Mouse (Mus musculus): ENCODE measurements around the gene Trdn. TPM values are rescaled to one million over a fixed set of nuclear protein-coding genes. Genes with fewer than 3 reads are reported as not detected.

Gene Trdn
- polyA plus RNA-seq, 1 experiment from 2014 or later = 0.11 TPM

DNA sequence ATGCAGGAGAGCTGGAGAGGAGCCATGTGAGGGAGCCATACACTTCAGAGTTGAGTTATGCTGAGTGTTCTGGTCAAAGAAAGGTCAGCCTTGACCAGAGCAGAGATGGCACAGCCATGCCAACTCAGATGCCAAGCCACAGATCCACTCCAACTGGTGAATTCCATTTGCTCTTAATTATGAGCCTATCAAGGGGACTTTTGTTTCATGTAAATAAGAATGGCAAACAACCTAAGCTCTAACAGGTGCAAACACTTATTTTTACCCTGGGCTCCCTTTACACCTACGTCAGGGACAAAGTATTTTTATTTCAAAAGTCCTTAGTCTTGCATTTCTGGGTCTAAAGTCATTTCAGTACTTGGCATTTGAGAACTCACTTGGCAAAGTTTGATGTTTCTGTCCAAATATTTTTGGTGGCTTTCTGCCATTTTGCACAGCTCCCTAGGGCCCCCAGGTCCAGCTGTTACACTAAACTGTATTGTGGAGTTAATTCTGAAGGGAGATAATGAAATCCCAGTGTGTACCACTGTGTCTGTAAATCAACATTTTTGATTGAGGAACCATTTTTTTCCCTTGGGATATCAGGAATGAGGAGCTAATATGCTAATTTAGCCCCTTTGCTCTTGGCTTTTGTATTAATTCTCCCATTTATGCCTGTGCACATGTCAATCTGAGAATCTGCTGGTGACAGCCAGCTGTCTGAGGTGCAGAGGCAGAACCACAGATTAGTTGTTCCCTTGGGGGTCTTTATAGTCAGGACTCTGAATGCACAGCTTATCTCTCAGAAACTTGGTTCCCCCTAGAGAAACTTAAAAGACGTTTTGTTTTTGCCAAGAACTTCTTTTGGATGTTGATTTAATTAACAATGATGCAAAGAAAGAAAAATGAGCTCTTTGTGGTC is 99.6 kb downstream of the Trdn start:
- no peak overlapping the region for H3K9ac ChIP-seq (replicated peaks)
- H3K4me1 ChIP-seq = peaks cover 7% of the 10 kb centered on the region; the same call in 1 of the 2 replicates
- H3K27ac ChIP-seq (replicated peaks) = no peak overlapping the region
- H3K27me3 ChIP-seq = no peaks in the 10 kb centered on the region
- 34% methylated on average over 2 of the region's 2 CpGs for WGBS
- no peak overlapping the region for H3K4me2 ChIP-seq (replicated peaks)
- H3K36me3 ChIP-seq = no peaks in the 10 kb centered on the region
- H3K4me3 ChIP-seq = no peak overlapping the region
- H3K9me3 ChIP-seq = no peaks in the 10 kb centered on the region
- ATAC-seq (ENCODE audit: low FRiP score, low read depth) = peak; percentile 66; the same call in 1 of the 2 replicates

GRCm38 (mm10) chr10:33189031-33189430 is 108.7 kb downstream of the Trdn start:
- H3K36me3 ChIP-seq = no peaks in the 10 kb centered on the region
- H3K4me1 ChIP-seq = no peaks in the 10 kb centered on the region
- H3K4me2 ChIP-seq (replicated peaks) = no peak overlapping the region
- no peak overlapping the region for H3K9ac ChIP-seq (replicated peaks)
- ATAC-seq (ENCODE audit: low FRiP score, low read depth) = no peak
- WGBS = 72% methylated on average over 1 of the region's 1 CpGs
- H3K27me3 ChIP-seq = no peaks in the 10 kb centered on the region
- no peaks in the 10 kb centered on the region for H3K9me3 ChIP-seq
- no peak overlapping the region for H3K4me3 ChIP-seq
- H3K27ac ChIP-seq (replicated peaks) = no peak overlapping the region

GRCm38 (mm10) chr10:33195919-33196318 is 115.6 kb downstream of the Trdn start:
- no peaks in the 10 kb centered on the region for H3K36me3 ChIP-seq
- WGBS = 0% methylated on average over 1 of the region's 1 CpGs
- no peaks in the 10 kb centered on the region for H3K9me3 ChIP-seq
- no peaks in the 10 kb centered on the region for H3K4me1 ChIP-seq
- H3K27ac ChIP-seq (replicated peaks) = no peak overlapping the region
- no peak overlapping the region for H3K4me3 ChIP-seq
- ATAC-seq (ENCODE audit: low FRiP score, low read depth) = no peak
- no peak overlapping the region for H3K9ac ChIP-seq (replicated peaks)
- H3K4me2 ChIP-seq (replicated peaks) = no peak overlapping the region
- H3K27me3 ChIP-seq = no peaks in the 10 kb centered on the region

- no peak; the same call in 1 of the 2 replicates for ATAC-seq (ENCODE audit: low FRiP score, low read depth)
- 88% methylated on average over 1 of the region's 1 CpGs for WGBS
These were observed 117.9 kb downstream of the Trdn start for GRCm38 (mm10) chr10:33198257-33198656.

DNA sequence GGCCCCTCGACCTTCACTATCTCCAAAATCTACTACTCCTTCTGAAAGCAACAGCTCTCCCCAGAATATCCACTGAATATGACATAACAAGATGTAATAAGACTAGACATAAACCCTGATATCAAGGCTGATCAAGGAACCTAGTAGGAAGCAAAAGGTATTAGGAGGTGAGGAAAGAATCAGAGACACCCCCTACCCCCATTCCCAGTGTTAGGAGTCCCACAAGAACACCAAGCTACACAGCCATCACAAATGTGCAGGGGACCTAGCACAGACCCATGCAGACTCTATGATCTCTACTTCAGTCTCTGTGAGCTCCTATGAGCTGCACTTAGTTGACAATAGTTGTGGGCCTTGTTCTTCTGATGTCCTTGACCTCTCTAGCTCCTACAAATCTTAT is 130.1 kb downstream of the Trdn start:
- Histone ChIP-seq H3K27me3 (no peaks in the 10 kb centered on the region), H3K36me3 (no peaks in the 10 kb centered on the region), H3K4me3 (no peak overlapping the region), H3K4me2 (replicated peaks) (no peak overlapping the region), H3K27ac (replicated peaks) (no peak overlapping the region), H3K9me3 (no peaks in the 10 kb centered on the region), H3K9ac (replicated peaks) (no peak overlapping the region), H3K4me1 (no peaks in the 10 kb centered on the region)
- no peak for ATAC-seq (ENCODE audit: low FRiP score, low read depth)
- WGBS = 86% methylated on average over 1 of the region's 1 CpGs

More at GRCm38 (mm10) chr10:33198257-33198656, 117.9 kb downstream of the Trdn start:
- Histone ChIP-seq H3K9ac (replicated peaks) (no peak overlapping the region), H3K9me3 (no peaks in the 10 kb centered on the region), H3K27me3 (no peaks in the 10 kb centered on the region), H3K27ac (replicated peaks) (no peak overlapping the region), H3K4me3 (no peak overlapping the region), H3K4me1 (no peaks in the 10 kb centered on the region), H3K36me3 (no peaks in the 10 kb centered on the region), H3K4me2 (replicated peaks) (no peak overlapping the region)

DNA sequence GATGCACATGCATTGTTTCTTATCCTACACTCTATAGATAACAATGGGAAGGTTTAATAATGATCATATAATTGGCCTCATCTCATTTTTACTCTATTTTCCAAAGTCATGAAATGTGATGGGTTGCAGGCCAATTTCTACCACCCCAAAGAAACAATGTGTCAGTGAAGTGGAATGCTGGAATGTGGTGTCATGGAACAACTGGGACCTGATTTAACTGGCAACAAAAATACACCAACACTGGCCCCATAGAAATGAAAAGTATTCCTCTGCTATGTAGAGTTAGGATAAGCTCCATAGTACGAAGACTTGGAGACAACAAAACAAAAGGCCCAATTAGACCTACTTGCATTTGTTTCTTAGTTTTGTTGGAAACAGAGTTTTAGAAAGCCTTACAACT is 173.6 kb downstream of the Trdn start:
- H3K27ac ChIP-seq (replicated peaks) = no peak overlapping the region
- H3K9ac ChIP-seq (replicated peaks) = no peak overlapping the region
- no peak overlapping the region for H3K4me2 ChIP-seq (replicated peaks)
- H3K9me3 ChIP-seq = no peaks in the 10 kb centered on the region
- no peak overlapping the region for H3K4me3 ChIP-seq
- 82% methylated on average over 1 of the region's 1 CpGs for WGBS
- no peaks in the 10 kb centered on the region for H3K36me3 ChIP-seq
- H3K4me1 ChIP-seq = no peaks in the 10 kb centered on the region
- H3K27me3 ChIP-seq = no peaks in the 10 kb centered on the region
- ATAC-seq (ENCODE audit: low FRiP score, low read depth) = no peak

- H3K4me2 ChIP-seq (replicated peaks) = no peak overlapping the region
- H3K4me3 ChIP-seq = no peak overlapping the region
- H3K27ac ChIP-seq (replicated peaks) = no peak overlapping the region
- ATAC-seq (ENCODE audit: low FRiP score, low read depth) = no peak
- no peaks in the 10 kb centered on the region for H3K9me3 ChIP-seq
- 85% methylated on average over 1 of the region's 1 CpGs for WGBS
- no peak overlapping the region for H3K9ac ChIP-seq (replicated peaks)
- H3K36me3 ChIP-seq = no peaks in the 10 kb centered on the region
- H3K27me3 ChIP-seq = no peaks in the 10 kb centered on the region
- no peaks in the 10 kb centered on the region for H3K4me1 ChIP-seq
These were observed 175.8 kb downstream of the Trdn start for GRCm38 (mm10) chr10:33256202-33256601.

GRCm38 (mm10) chr10:33304982-33305381 is 224.6 kb downstream of the Trdn start:
- Histone ChIP-seq H3K27me3 (no peaks in the 10 kb centered on the region), H3K4me3 (no peak overlapping the region), H3K36me3 (no peaks in the 10 kb centered on the region), H3K9ac (replicated peaks) (no peak overlapping the region), H3K4me1 (no peaks in the 10 kb centered on the region), H3K9me3 (no peaks in the 10 kb centered on the region), H3K4me2 (replicated peaks) (no peak overlapping the region), H3K27ac (replicated peaks) (no peak overlapping the region)
- WGBS = 29% methylated on average over 2 of the region's 2 CpGs
- ATAC-seq (ENCODE audit: low FRiP score, low read depth) = no peak

- H3K4me2 ChIP-seq (replicated peaks) = no peak overlapping the region
- ATAC-seq (ENCODE audit: low FRiP score, low read depth) = no peak
- H3K4me3 ChIP-seq = no peak overlapping the region
- H3K9ac ChIP-seq (replicated peaks) = no peak overlapping the region
- H3K9me3 ChIP-seq = no peaks in the 10 kb centered on the region
- no peaks in the 10 kb centered on the region for H3K4me1 ChIP-seq
- H3K36me3 ChIP-seq = no peaks in the 10 kb centered on the region
- WGBS = 80% methylated on average over 1 of the region's 1 CpGs
- H3K27me3 ChIP-seq = no peaks in the 10 kb centered on the region
- no peak overlapping the region for H3K27ac ChIP-seq (replicated peaks)
These were observed 272.7 kb downstream of the Trdn start for GRCm38 (mm10) chr10:33353026-33353425.

GRCm38 (mm10) chr10:33366521-33366920 is 286.2 kb downstream of the Trdn start:
- Histone ChIP-seq H3K27ac (replicated peaks) (no peak overlapping the region), H3K4me2 (replicated peaks) (no peak overlapping the region), H3K9ac (replicated peaks) (no peak overlapping the region), H3K4me1 (no peaks in the 10 kb centered on the region), H3K9me3 (no peaks in the 10 kb centered on the region), H3K27me3 (no peaks in the 10 kb centered on the region), H3K4me3 (no peak overlapping the region), H3K36me3 (no peaks in the 10 kb centered on the region)
- ATAC-seq (ENCODE audit: low FRiP score, low read depth) = no peak

GRCm38 (mm10) chr10:33370534-33370933 is 290.2 kb downstream of the Trdn start:
- Histone ChIP-seq H3K27me3 (no peaks in the 10 kb centered on the region), H3K4me1 (no peaks in the 10 kb centered on the region), H3K36me3 (no peaks in the 10 kb centered on the region), H3K9ac (replicated peaks) (no peak overlapping the region), H3K9me3 (no peaks in the 10 kb centered on the region), H3K4me2 (replicated peaks) (no peak overlapping the region), H3K4me3 (no peak overlapping the region), H3K27ac (replicated peaks) (no peak overlapping the region)
- ATAC-seq (ENCODE audit: low FRiP score, low read depth) = no peak
- WGBS = 69% methylated on average over 2 of the region's 2 CpGs

DNA sequence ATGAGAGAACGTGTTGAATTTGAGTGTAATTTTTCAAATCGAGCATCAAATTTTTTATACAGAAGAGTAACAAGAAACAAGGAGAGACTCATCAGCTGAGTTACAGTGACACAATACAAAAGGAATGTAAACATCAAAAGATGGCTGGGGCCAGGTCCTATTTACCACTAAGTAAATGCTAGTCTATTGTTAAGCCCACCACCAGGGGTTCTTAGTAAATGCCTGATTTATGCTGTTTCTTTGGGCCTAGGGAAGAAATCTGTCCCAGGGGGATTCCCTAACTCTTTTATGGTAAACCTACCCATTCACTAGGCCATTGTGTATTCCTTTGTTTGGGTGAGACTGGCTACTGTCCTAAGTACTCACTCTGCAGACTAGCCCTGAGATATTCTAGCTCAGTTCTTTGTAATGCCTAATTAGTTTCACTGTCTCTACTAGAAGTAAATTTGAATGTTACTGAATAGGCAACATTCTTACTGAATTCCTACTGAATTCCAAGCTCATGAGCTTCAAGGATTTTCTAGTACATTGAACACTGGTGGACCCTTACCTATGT is 295.2 kb downstream of the Trdn start:
- H3K27ac ChIP-seq (replicated peaks) = no peak overlapping the region
- WGBS = 78% methylated on average over 2 of the region's 2 CpGs
- no peaks in the 10 kb centered on the region for H3K9me3 ChIP-seq
- no peaks in the 10 kb centered on the region for H3K27me3 ChIP-seq
- H3K4me3 ChIP-seq = no peak overlapping the region
- no peaks in the 10 kb centered on the region for H3K36me3 ChIP-seq
- H3K4me1 ChIP-seq = no peaks in the 10 kb centered on the region
- no peak overlapping the region for H3K4me2 ChIP-seq (replicated peaks)
- no peak overlapping the region for H3K9ac ChIP-seq (replicated peaks)
- ATAC-seq (ENCODE audit: low FRiP score, low read depth) = no peak

All from midbrain, embryonic 12.5 days (tissue).